Mouse (Mus musculus) heart, embryonic 15.5 days (tissue): ENCODE results near the gene Myh7. TPM values are rescaled to one million over a fixed set of nuclear protein-coding genes. Genes with fewer than 3 reads are reported as not detected.
A peak's percentile ranks its signal among the peaks of the same experiment; 100 is the strongest.
"Not testable (repeated sequence)": the region's sequence is repeated elsewhere in the genome, so short reads cannot be mapped to it uniquely, and the experiment has no call there.

ENCODE experiments used
- ATAC-seq: fragments of 200-750 bp; cut with Nextera tagmentation; replicated peaks from 2 replicates; pipeline ENCODE4 v1.8.0; 2017; ENCODE audit warnings: low read depth, moderate TSS enrichment; ENCODE audit not compliant: insufficient number of reproducible peaks, insufficient read depth, low FRiP score
- H3K27ac ChIP-seq: fragments of 300-500 bp; sonication (generic); 2 replicates; pipeline ENCODE4 v1.5.1; 2015; ENCODE audit warnings: mild to moderate bottlenecking, inconsistent platforms
- H3K27me3 ChIP-seq: fragments of 300-500 bp; sonication (generic); 2 replicates; pipeline ENCODE4 v1.6.1; 2015; ENCODE audit warnings: inconsistent platforms
- H3K36me3 ChIP-seq: fragments of 300-500 bp; sonication (generic); 2 replicates; pipeline ENCODE4 v1.6.1; 2015; ENCODE audit warnings: mild to moderate bottlenecking, inconsistent platforms
- H3K4me1 ChIP-seq: fragments of 300-500 bp; sonication (generic); replicated peaks from 2 replicates; pipeline ENCODE4 v1.6.1; 2015; ENCODE audit warnings: inconsistent platforms
- H3K4me2 ChIP-seq: fragments of 300-500 bp; sonication (generic); 2 replicates; pipeline ENCODE4 v1.6.1; 2015; ENCODE audit warnings: inconsistent platforms, mild to moderate bottlenecking, moderate library complexity
- H3K4me3 ChIP-seq: fragments of 300-500 bp; sonication (generic); 2 replicates; pipeline ENCODE4 v1.5.1; 2015; ENCODE audit warnings: mild to moderate bottlenecking, inconsistent platforms
- H3K9ac ChIP-seq: fragments of 300-500 bp; sonication (generic); 2 replicates; pipeline ENCODE4 v1.6.1; 2015; ENCODE audit warnings: mild to moderate bottlenecking, inconsistent platforms
- H3K9me3 ChIP-seq: fragments of 300-500 bp; sonication (generic); replicated peaks from 2 replicates; pipeline ENCODE4 v1.6.1; 2016; ENCODE audit warnings: inconsistent platforms
- WGBS: fragments of 180-500 bp; shearing (Covaris S2); methylation state at CpG from one replicate; pipeline ENCODE4 v1.1.7; 2015; ENCODE audit warnings: mixed read lengths; 5-methylcytosine and 5-hydroxymethylcytosine counted together
- polyA plus RNA-seq: library from polyadenylated mRNA; unstranded; fragments of >200 nt; fragmentation: Nextera tagmentation; extraction: Ambion mirVana; gene quantifications from 2 replicates; pipeline ENCODE4 v1.2.1, GENCODE M21; 2015

Gene Myh7
- polyA plus RNA-seq, result 4,763 and 4,914 TPM in 2 replicates

GRCm38 (mm10) chr14:54994136-54994868 lies at the start of gene Myh7:
Myh7 (minus strand) TSS chr14:54994626.
- peak within 1 kb of the TSS; percentile 99 for H3K27ac ChIP-seq
- 27% methylated on average over 11 of the region's 11 CpGs for WGBS
- H3K9me3 ChIP-seq, result no peaks in the 10 kb centered on the region
- H3K9ac ChIP-seq, result peak within 1 kb of the TSS; percentile 70
- H3K4me3 ChIP-seq, result peak within 1 kb of the TSS; percentile 55
- peak; percentile 67 for ATAC-seq
- H3K4me2 ChIP-seq, result peak within 1 kb of the TSS; percentile 65
- H3K27me3 ChIP-seq, result no peaks in the 10 kb centered on the region
- no peaks in the 10 kb centered on the region for H3K36me3 ChIP-seq
- H3K4me1 ChIP-seq, result peaks cover 38% of the 10 kb centered on the region

GRCm38 (mm10) chr14:55043694-55044093 lies 49.3 kb upstream of the Myh7 start:
- not testable (repeated sequence) for H3K9me3 ChIP-seq, ATAC-seq, H3K36me3 ChIP-seq, H3K4me1 ChIP-seq, H3K4me2 ChIP-seq, H3K9ac ChIP-seq, H3K27me3 ChIP-seq, H3K4me3 ChIP-seq, H3K27ac ChIP-seq
- WGBS, result 80% methylated on average over 1 of the region's 2 CpGs

DNA sequence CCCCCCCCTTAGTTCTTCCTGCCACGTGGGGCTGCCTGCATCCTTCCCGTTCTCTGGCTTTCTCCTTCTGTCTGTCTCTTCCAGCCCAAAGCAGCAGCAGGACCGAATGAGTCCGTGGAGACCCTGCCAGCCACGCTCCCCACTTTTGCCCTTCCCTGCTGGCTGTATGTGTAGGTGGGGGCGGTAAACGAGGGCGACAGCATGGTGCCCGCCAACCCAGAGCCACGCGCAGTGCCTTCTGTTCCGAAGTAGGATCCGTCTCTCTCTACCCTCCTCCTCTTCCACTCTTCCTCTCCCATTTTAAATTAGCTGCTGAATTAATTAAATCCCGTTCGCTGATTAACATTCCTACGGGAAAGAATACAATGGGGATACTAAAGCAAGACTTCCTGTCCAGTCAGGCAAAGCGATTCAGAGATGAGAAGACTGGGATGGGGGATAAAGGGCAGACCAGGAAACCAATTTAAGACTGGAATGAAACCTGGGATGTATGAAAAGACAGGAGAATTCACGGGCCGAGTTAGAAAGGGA lies 38.3 kb upstream of the Myh7 start:
- no peak for ATAC-seq
- no peak overlapping the region for H3K4me3 ChIP-seq
- no peak overlapping the region for H3K9ac ChIP-seq
- 0 out of 2 replicates have a peak, but pooled peaks cover 3% of the 10 kb centered on the region for H3K27me3 ChIP-seq
- no peaks in the 10 kb centered on the region for H3K9me3 ChIP-seq
- 49% methylated on average over 19 of the region's 19 CpGs for WGBS
- peaks cover 3% of the 10 kb centered on the region; the same call in 1 of the 2 replicates for H3K4me1 ChIP-seq
- no peak overlapping the region; the same call in 1 of the 2 replicates for H3K4me2 ChIP-seq
- H3K27ac ChIP-seq, result no peak overlapping the region
- no peaks in the 10 kb centered on the region for H3K36me3 ChIP-seq

DNA sequence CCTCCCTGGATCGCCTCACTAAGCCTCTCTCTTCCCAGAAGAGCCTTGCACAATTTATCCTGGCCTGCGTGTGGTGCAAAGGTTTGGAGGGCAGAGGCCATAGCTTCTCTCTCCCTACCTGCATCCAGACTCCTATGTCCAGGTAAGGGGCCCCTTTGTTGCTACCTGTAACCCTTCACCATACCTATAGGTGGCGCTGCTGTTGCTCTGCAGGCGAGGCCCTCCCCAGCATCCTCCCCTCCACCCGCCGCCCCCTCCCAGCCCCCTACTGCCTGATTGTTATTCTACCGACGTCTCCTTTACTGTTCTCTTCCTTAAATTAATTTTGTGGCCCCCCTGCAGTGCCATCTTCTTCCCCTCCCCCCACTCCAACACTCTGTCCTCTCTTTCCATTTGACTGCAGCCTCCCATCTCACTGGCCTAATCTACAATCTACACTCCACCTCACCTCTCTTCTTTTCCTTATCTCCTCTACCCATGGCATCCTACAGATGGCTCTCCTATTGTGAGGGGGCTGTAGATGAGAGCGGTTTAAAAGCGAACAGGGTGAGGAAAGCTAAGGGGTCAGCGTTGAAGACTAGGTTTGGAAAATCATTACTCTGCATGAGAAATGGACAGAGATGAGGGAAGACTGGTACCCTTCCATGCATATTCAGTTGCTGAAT lies 34.7 kb upstream of the Myh7 start:
- H3K27ac ChIP-seq, result no peak overlapping the region
- H3K4me3 ChIP-seq, result no peak overlapping the region
- ATAC-seq, result no peak

DNA sequence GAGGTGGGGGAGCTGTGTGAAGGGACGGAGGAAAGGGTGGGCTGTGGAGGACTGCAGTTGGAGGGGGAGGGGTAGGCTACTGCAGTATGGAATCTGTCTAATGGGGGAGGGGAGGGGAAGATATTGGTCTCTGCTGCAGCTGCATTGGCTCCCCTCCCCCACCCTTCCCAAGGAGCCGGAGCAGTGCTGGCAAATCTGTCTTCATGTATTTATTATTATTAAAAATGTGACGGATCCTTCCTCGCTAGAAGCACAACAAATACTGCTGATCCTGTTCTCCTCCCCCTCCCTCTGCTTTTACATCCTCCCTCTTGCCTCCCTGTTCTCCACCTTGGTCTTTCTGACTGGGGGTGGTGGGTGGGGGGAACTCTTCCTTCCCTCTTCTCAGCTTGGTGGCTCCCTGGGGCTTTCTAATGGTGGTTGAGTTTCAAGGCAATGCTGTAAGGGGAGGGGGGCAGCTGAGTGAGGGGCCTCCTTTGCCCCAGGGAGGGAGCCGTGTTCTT lies 34.0 kb upstream of the Myh7 start:
- Histone ChIP-seq H3K9me3 (no peaks in the 10 kb centered on the region), H3K27ac (no peak overlapping the region), H3K27me3 (0 out of 2 replicates have a peak, but pooled peaks cover 3% of the 10 kb centered on the region), H3K4me2 (no peak overlapping the region), H3K4me1 (peaks cover 7% of the 10 kb centered on the region), H3K9ac (no peak overlapping the region), H3K4me3 (no peak overlapping the region), H3K36me3 (peaks cover 11% of the 10 kb centered on the region; the same call in 1 of the 2 replicates)
- ATAC-seq, result no peak
- 25% methylated on average over 5 of the region's 5 CpGs for WGBS

More for the DNA sequence above, 34.7 kb upstream of the Myh7 start:
- WGBS, result 8% methylated on average over 11 of the region's 11 CpGs
- Histone ChIP-seq H3K4me2 (no peak overlapping the region), H3K36me3 (0 out of 2 replicates have a peak, but pooled peaks cover 9% of the 10 kb centered on the region), H3K9me3 (no peaks in the 10 kb centered on the region), H3K27me3 (0 out of 2 replicates have a peak, but pooled peaks cover 3% of the 10 kb centered on the region), H3K4me1 (peaks cover 7% of the 10 kb centered on the region), H3K9ac (no peak overlapping the region)

DNA sequence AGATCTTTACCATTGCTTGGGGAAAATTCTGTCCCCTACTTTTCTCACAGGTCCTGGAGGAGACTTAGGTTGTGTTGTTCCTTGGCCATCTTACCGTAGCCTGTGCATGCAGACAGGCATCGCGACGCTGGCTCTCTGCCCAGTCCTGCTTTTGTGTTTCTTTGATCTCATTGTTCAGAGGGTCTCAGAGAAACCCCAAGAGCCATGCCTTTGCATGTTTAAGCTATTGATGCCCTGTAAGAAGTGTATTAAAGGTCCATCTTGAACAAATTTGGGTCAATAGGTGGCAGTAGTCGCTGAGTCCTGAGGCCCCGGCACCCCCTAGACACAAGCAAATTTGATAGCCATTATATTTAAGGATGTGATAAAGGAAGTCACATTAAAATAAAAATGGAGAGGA lies 33.2 kb upstream of the Myh7 start:
- 27% methylated on average over 6 of the region's 6 CpGs for WGBS
- Histone ChIP-seq H3K36me3 (peaks cover 18% of the 10 kb centered on the region), H3K4me3 (no peak overlapping the region), H3K4me2 (no peak overlapping the region), H3K9me3 (no peaks in the 10 kb centered on the region), H3K27me3 (0 out of 2 replicates have a peak, but pooled peaks cover 3% of the 10 kb centered on the region), H3K9ac (no peak overlapping the region), H3K27ac (no peak overlapping the region), H3K4me1 (peaks cover 7% of the 10 kb centered on the region)
- no peak for ATAC-seq

GRCm38 (mm10) chr14:55027251-55027650 lies 32.8 kb upstream of the Myh7 start:
- H3K4me3 ChIP-seq, result no peak overlapping the region
- peaks cover 7% of the 10 kb centered on the region for H3K4me1 ChIP-seq
- no peak overlapping the region for H3K9ac ChIP-seq
- ATAC-seq, result no peak
- no peak overlapping the region for H3K4me2 ChIP-seq
- no peaks in the 10 kb centered on the region for H3K9me3 ChIP-seq
- H3K36me3 ChIP-seq, result peaks cover 22% of the 10 kb centered on the region
- no peak overlapping the region for H3K27ac ChIP-seq
- 0 out of 2 replicates have a peak, but pooled peaks cover 3% of the 10 kb centered on the region for H3K27me3 ChIP-seq
- 7% methylated on average over 5 of the region's 5 CpGs for WGBS

- 75% methylated on average over 5 of the region's 5 CpGs for WGBS
- no peak for ATAC-seq
- peaks cover 38% of the 10 kb centered on the region for H3K36me3 ChIP-seq
- H3K27me3 ChIP-seq, result 0 out of 2 replicates have a peak, but pooled peaks cover 3% of the 10 kb centered on the region
- no peak overlapping the region for H3K4me2 ChIP-seq
- no peaks in the 10 kb centered on the region for H3K9me3 ChIP-seq
- H3K27ac ChIP-seq, result no peak overlapping the region
- H3K4me3 ChIP-seq, result no peak overlapping the region
- H3K4me1 ChIP-seq, result peaks cover 7% of the 10 kb centered on the region
- H3K9ac ChIP-seq, result no peak overlapping the region
Observed at GRCm38 (mm10) chr14:55025527-55025926, 31.1 kb upstream of the Myh7 start.

DNA sequence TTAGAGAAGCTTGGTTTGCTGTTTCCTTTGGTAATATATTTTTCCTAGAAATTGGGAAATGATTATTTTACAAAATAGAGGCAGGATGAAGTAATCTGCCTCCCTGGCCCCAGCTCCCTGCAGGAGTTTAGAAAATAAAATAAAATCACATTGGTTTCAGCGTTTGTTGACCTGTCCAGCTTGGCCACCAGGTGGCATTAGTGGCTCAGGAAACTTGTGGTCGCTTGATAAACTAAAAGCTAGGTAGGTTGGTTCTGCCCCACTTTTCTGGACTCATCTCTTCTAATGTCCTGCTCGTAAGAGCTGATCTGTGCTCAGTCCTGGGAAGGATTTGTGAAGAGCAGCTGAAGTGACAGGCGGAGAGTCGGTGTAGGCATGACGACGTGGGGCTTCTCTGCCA lies 29.8 kb upstream of the Myh7 start:
- Histone ChIP-seq H3K36me3 (peaks cover 38% of the 10 kb centered on the region), H3K4me1 (peaks cover 7% of the 10 kb centered on the region), H3K27me3 (0 out of 2 replicates have a peak, but pooled peaks cover 3% of the 10 kb centered on the region), H3K27ac (no peak overlapping the region), H3K4me2 (no peak overlapping the region), H3K9ac (no peak overlapping the region), H3K4me3 (no peak overlapping the region), H3K9me3 (no peaks in the 10 kb centered on the region)
- ATAC-seq, result no peak
- WGBS, result 62% methylated on average over 7 of the region's 7 CpGs

- H3K9me3 ChIP-seq, result no peaks in the 10 kb centered on the region
- no peak for ATAC-seq
- H3K27ac ChIP-seq, result no peak overlapping the region
- 89% methylated on average over 15 of the region's 15 CpGs for WGBS
- peaks cover 43% of the 10 kb centered on the region for H3K36me3 ChIP-seq
- no peaks in the 10 kb centered on the region for H3K27me3 ChIP-seq
- H3K9ac ChIP-seq, result no peak overlapping the region
- H3K4me2 ChIP-seq, result no peak overlapping the region
- peaks cover 4% of the 10 kb centered on the region; the same call in 1 of the 2 replicates for H3K4me1 ChIP-seq
- H3K4me3 ChIP-seq, result no peak overlapping the region
Observed at GRCm38 (mm10) chr14:55023011-55023410, 28.6 kb upstream of the Myh7 start.

DNA sequence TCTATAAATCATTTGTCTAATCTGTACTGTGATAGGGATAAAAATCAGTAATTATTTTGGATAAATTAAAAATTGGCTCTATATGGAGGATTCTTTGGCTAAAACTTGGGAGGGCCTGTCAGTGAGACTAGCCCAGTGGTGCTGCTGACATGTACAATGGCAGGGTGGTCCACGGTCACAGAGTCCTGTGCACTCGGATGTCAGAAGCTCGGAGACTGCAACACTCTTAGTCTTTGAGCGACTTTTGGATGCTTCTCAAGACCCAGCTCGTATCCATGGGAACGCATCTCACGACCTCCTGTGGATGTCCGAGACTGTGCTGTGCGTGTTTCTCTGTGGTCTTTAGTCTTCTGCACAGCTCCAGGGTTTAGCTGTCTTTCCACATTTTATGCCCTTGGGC lies 26.0 kb upstream of the Myh7 start:
- H3K4me3 ChIP-seq, result no peak overlapping the region
- peaks cover 3% of the 10 kb centered on the region; the same call in 1 of the 2 replicates for H3K4me1 ChIP-seq
- no peak for ATAC-seq
- no peak overlapping the region for H3K9ac ChIP-seq
- H3K36me3 ChIP-seq, result peaks cover 54% of the 10 kb centered on the region
- H3K4me2 ChIP-seq, result no peak overlapping the region
- H3K27me3 ChIP-seq, result no peaks in the 10 kb centered on the region
- no peak overlapping the region for H3K27ac ChIP-seq
- no peaks in the 10 kb centered on the region for H3K9me3 ChIP-seq
- WGBS, result 91% methylated on average over 9 of the region's 9 CpGs
